Mouse (Mus musculus) lung, embryonic 14.5 days (tissue): Measurements from ENCODE around the gene Fhl5. TPM values are rescaled to one million over a fixed set of nuclear protein-coding genes. Genes with fewer than 3 reads are reported as not detected.
"Not testable (repeated sequence)": the region's sequence is repeated elsewhere in the genome, so short reads cannot be mapped to it uniquely, and the experiment has no call there.

ENCODE experiments used
- ATAC-seq: fragments of 200-750 bp; cut with Nextera tagmentation; 2 replicates; pipeline ENCODE4 v1.8.0; 2017; ENCODE audit warnings: mild to moderate bottlenecking, moderate TSS enrichment, moderate library complexity; ENCODE audit not compliant: insufficient read depth
- DNase-seq: peaks from one replicate; pipeline ENCODE4 v3.0.0-alpha.2; 2015
- H3K27ac ChIP-seq: fragments of 300-500 bp; sonication (generic); 2 replicates; pipeline ENCODE4 v1.5.1; 2014; ENCODE audit warnings: low read depth, mild to moderate bottlenecking, moderate library complexity
- H3K27me3 ChIP-seq: fragments of 300-500 bp; sonication (generic); 2 replicates; pipeline ENCODE4 v1.6.1; 2014; ENCODE audit warnings: low read length, control low read depth; ENCODE audit not compliant: insufficient read depth
- H3K36me3 ChIP-seq: fragments of 300-500 bp; sonication (generic); 2 replicates; pipeline ENCODE4 v1.6.1; 2014; ENCODE audit warnings: control low read depth; ENCODE audit not compliant: insufficient read depth
- H3K4me1 ChIP-seq: fragments of 300-500 bp; sonication (generic); 2 replicates; pipeline ENCODE4 v1.6.1; 2014; ENCODE audit warnings: antibody characterized with exemption, control low read depth; ENCODE audit not compliant: insufficient read depth
- H3K4me2 ChIP-seq: fragments of 300-500 bp; sonication (generic); 2 replicates; pipeline ENCODE4 v1.6.1; 2014; ENCODE audit warnings: mild to moderate bottlenecking
- H3K4me3 ChIP-seq: fragments of 300-500 bp; sonication (generic); 2 replicates; pipeline ENCODE4 v1.5.1; 2014; ENCODE audit warnings: low read depth, low read length
- H3K9ac ChIP-seq: fragments of 300-500 bp; sonication (generic); 2 replicates; pipeline ENCODE4 v1.6.1; 2014
- H3K9me3 ChIP-seq: fragments of 300-500 bp; sonication (generic); 2 replicates; pipeline ENCODE4 v1.6.1; 2016; ENCODE audit warnings: low read depth, low read length, control low read depth
- CTCF ChIP-seq: IDR thresholded peaks from 2 replicates; pipeline ENCODE4 v1.5.1; 2016; ENCODE audit warnings: antibody characterized with exemption, low read depth
- WGBS: fragments of 180-500 bp; shearing (Covaris S2); extraction: QIAGEN DNeasy Blood & Tissue Kit; methylation state at CpG from one replicate; pipeline ENCODE4 v1.1.7; 2014; 5-methylcytosine and 5-hydroxymethylcytosine counted together
- polyA plus RNA-seq: library from polyadenylated mRNA; unstranded; fragments of >200 nt; fragmentation: Nextera tagmentation; extraction: Ambion mirVana; gene quantifications from 2 replicates; pipeline ENCODE4 v1.2.1, GENCODE M21; 2014

Fhl5 gene
- polyA plus RNA-seq, 1 experiment from 2014 or later = not detected

GRCm38 (mm10) chr4:25257822-25258398, 15.2 kb upstream of the Fhl5 start:
- WGBS = 85% methylated on average over 7 of the region's 7 CpGs
- Histone ChIP-seq H3K4me1 (no peaks in the 10 kb centered on the region), H3K27ac (no peak overlapping the region), H3K9me3 (no peaks in the 10 kb centered on the region), H3K9ac (no peak overlapping the region), H3K4me3 (no peak overlapping the region), H3K36me3 (peaks cover 49% of the 10 kb centered on the region), H3K4me2 (no peak overlapping the region), H3K27me3 (no peaks in the 10 kb centered on the region)
- ATAC-seq = no peak
- no peak for TF ChIP-seq CTCF
- DNase-seq = no peak

- H3K27me3 ChIP-seq, H3K9ac ChIP-seq, H3K27ac ChIP-seq, H3K4me3 ChIP-seq, H3K36me3 ChIP-seq, H3K4me1 ChIP-seq, DNase-seq, H3K9me3 ChIP-seq, H3K4me2 ChIP-seq, ATAC-seq: not testable (repeated sequence)
- WGBS = 83% methylated on average over 1 of the region's 1 CpGs
Measured at GRCm38 (mm10) chr4:25235663-25236062, 7.0 kb downstream of the Fhl5 start.

- not testable (repeated sequence) for H3K27ac ChIP-seq, H3K9me3 ChIP-seq, H3K36me3 ChIP-seq, DNase-seq, H3K4me3 ChIP-seq, H3K4me2 ChIP-seq, ATAC-seq, H3K9ac ChIP-seq, H3K4me1 ChIP-seq, H3K27me3 ChIP-seq
- WGBS = 74% methylated on average over 1 of the region's 1 CpGs
Measured at GRCm38 (mm10) chr4:25233767-25234166, 8.9 kb downstream of the Fhl5 start.

GRCm38 (mm10) chr4:25232546-25232945, 10.1 kb downstream of the Fhl5 start:
- H3K36me3 ChIP-seq = no peaks in the 10 kb centered on the region
- no peak for TF ChIP-seq CTCF
- no peaks in the 10 kb centered on the region for H3K9me3 ChIP-seq
- no peaks in the 10 kb centered on the region for H3K27me3 ChIP-seq
- WGBS = 85% methylated on average over 3 of the region's 3 CpGs
- DNase-seq (no peak), ATAC-seq (no peak)
- no peak overlapping the region for H3K4me2 ChIP-seq
- no peaks in the 10 kb centered on the region for H3K4me1 ChIP-seq
- H3K4me3 ChIP-seq = no peak overlapping the region
- H3K27ac ChIP-seq = no peak overlapping the region
- no peak overlapping the region for H3K9ac ChIP-seq

GRCm38 (mm10) chr4:25227527-25227926, 15.1 kb downstream of the Fhl5 start:
- Histone ChIP-seq H3K4me2 (no peak overlapping the region), H3K9me3 (no peaks in the 10 kb centered on the region), H3K9ac (no peak overlapping the region), H3K36me3 (no peaks in the 10 kb centered on the region), H3K4me1 (no peaks in the 10 kb centered on the region), H3K4me3 (no peak overlapping the region), H3K27ac (no peak overlapping the region), H3K27me3 (no peaks in the 10 kb centered on the region)
- no peak for TF ChIP-seq CTCF
- 26% methylated on average over 1 of the region's 1 CpGs for WGBS
- DNase-seq = no peak
- ATAC-seq = no peak

GRCm38 (mm10) chr4:25221927-25222326, 20.7 kb downstream of the Fhl5 start:
- DNase-seq (no peak), ATAC-seq (no peak)
- H3K9ac ChIP-seq = no peak overlapping the region
- H3K9me3 ChIP-seq = no peaks in the 10 kb centered on the region
- no peak overlapping the region for H3K27ac ChIP-seq
- no peak for TF ChIP-seq CTCF
- H3K4me1 ChIP-seq = no peaks in the 10 kb centered on the region
- H3K36me3 ChIP-seq = no peaks in the 10 kb centered on the region
- no peak overlapping the region for H3K4me2 ChIP-seq
- no peak overlapping the region for H3K4me3 ChIP-seq
- H3K27me3 ChIP-seq = no peaks in the 10 kb centered on the region

GRCm38 (mm10) chr4:25213451-25213850, 29.2 kb downstream of the Fhl5 start:
- H3K4me2 ChIP-seq = no peak overlapping the region
- no peaks in the 10 kb centered on the region for H3K27me3 ChIP-seq
- TF ChIP-seq CTCF = no peak
- DNase-seq (no peak), ATAC-seq (no peak)
- H3K27ac ChIP-seq = no peak overlapping the region
- no peaks in the 10 kb centered on the region for H3K9me3 ChIP-seq
- no peaks in the 10 kb centered on the region for H3K4me1 ChIP-seq
- WGBS = 34% methylated on average over 5 of the region's 5 CpGs
- no peaks in the 10 kb centered on the region for H3K36me3 ChIP-seq
- no peak overlapping the region for H3K9ac ChIP-seq
- H3K4me3 ChIP-seq = no peak overlapping the region

GRCm38 (mm10) chr4:25206166-25206565, 36.5 kb downstream of the Fhl5 start:
- H3K9me3 ChIP-seq = no peaks in the 10 kb centered on the region
- no peak overlapping the region for H3K9ac ChIP-seq
- TF ChIP-seq CTCF = no peak
- H3K27ac ChIP-seq = no peak overlapping the region
- no peaks in the 10 kb centered on the region for H3K36me3 ChIP-seq
- no peaks in the 10 kb centered on the region for H3K4me1 ChIP-seq
- no peak overlapping the region for H3K4me3 ChIP-seq
- no peak for ATAC-seq
- WGBS = 84% methylated on average over 4 of the region's 4 CpGs
- no peaks in the 10 kb centered on the region for H3K27me3 ChIP-seq
- no peak overlapping the region for H3K4me2 ChIP-seq
- DNase-seq = no peak
